Mouse (Mus musculus) embryonic fibroblast, embryonic 13.5 days (primary cell): Measurements from ENCODE around the gene Slc35d1.

ENCODE experiments used
- CTCF ChIP-seq: IDR thresholded peaks from 2 replicates; pipeline ENCODE4 v1.5.1; 2011; ENCODE audit warnings: mild to moderate bottlenecking, control low read depth, low read length, moderate library complexity, borderline replicate concordance; ENCODE audit not compliant: insufficient read depth
- POLR2A ChIP-seq: IDR thresholded peaks from 2 replicates; pipeline ENCODE4 v1.6.1; 2011; ENCODE audit warnings: low read depth, mild to moderate bottlenecking, control low read depth, low read length, moderate library complexity

DNA sequence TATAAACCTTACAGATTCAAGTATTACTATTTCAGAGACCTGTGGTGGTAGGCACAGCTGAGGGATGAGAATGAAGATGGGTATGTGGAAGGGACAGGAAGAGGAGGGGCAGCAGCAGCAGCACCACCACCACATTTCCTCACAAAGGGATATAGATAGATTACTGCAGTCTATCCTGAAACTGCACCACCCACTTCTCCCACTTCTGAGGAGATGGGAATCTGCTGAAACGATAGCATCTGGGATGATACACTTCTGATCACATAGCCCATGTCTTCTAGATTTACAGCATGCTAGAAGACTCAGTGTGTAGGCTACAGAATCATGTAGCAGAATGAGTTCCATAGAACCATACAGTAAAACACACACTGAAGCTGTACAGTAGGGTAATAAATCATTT, 37.3 kb downstream of the Slc35d1 start:
- TF ChIP-seq CTCF, result no peak
- TF ChIP-seq POLR2A, result no peak
